Mouse (Mus musculus) cerebellum, postnatal 14 days (tissue): ENCODE measurements around the gene Gtf2f1.

Source experiments
- DNase-seq, 2 experiments: peaks; one replicate each; pipeline ENCODE4 v3.0.0; 2021; ENCODE audit warnings: mixed read lengths in 2 of 2

The Gtf2f1 gene

GRCm38 (mm10) chr17:57003994-57004393 is 7.1 kb downstream of the Gtf2f1 start:
- DNase-seq, result no peak

- DNase-seq, result no peak
Observed at GRCm38 (mm10) chr17:57001228-57001627, 9.9 kb downstream of the Gtf2f1 start.

- DNase-seq, result no peak
Observed at GRCm38 (mm10) chr17:56999968-57000609, 11.0 kb downstream of the Gtf2f1 start, which contains the start of gene Pspn. TSS of gene Pspn (minus strand) at chr17:57000018.

GRCm38 (mm10) chr17:56999414-56999813 is 11.7 kb downstream of the Gtf2f1 start:
- no peak for DNase-seq

- peak; percentile 93 for DNase-seq
Observed at GRCm38 (mm10) chr17:56997029-56997667, 13.9 kb downstream of the Gtf2f1 start, which contains the start of gene Alkbh7. TSS of gene Alkbh7 (plus strand) at chr17:56997339.

- DNase-seq, result no peak
Observed at GRCm38 (mm10) chr17:56996506-56996905, 14.6 kb downstream of the Gtf2f1 start.

- no peak for DNase-seq
Observed at GRCm38 (mm10) chr17:56995046-56995445, 16.0 kb downstream of the Gtf2f1 start.

GRCm38 (mm10) chr17:56990966-56991365 is 20.1 kb downstream of the Gtf2f1 start:
- no peak for DNase-seq

GRCm38 (mm10) chr17:56990115-56990746 is 20.9 kb downstream of the Gtf2f1 start, which contains the start of gene Clpp:
TSS of gene Clpp (plus strand) at chr17:56990305.
- peak; percentile 93 to 95 for DNase-seq

- DNase-seq, result peak; percentile 82 to 88
Observed at GRCm38 (mm10) chr17:56989467-56990114, 21.5 kb downstream of the Gtf2f1 start.

- no peak for DNase-seq
Observed at GRCm38 (mm10) chr17:56988921-56989430, 22.1 kb downstream of the Gtf2f1 start.

GRCm38 (mm10) chr17:56988441-56988840 is 22.6 kb downstream of the Gtf2f1 start:
- no peak for DNase-seq

GRCm38 (mm10) chr17:56986105-56986805 is 24.8 kb downstream of the Gtf2f1 start:
- no peak for DNase-seq

GRCm38 (mm10) chr17:56985656-56986055 is 25.4 kb downstream of the Gtf2f1 start:
- DNase-seq, result no peak

- no peak for DNase-seq
Observed at GRCm38 (mm10) chr17:56984886-56985285, 26.2 kb downstream of the Gtf2f1 start.

- DNase-seq, result no peak
Observed at GRCm38 (mm10) chr17:56982013-56982412, 29.1 kb downstream of the Gtf2f1 start, which contains the start of gene Acer1. TSS of gene Acer1 (minus strand) at chr17:56982126.

- DNase-seq, result no peak
Observed at GRCm38 (mm10) chr17:56981049-56981448, 30.0 kb downstream of the Gtf2f1 start.

GRCm38 (mm10) chr17:56979524-56979923 is 31.6 kb downstream of the Gtf2f1 start:
- no peak for DNase-seq

- DNase-seq, result no peak
Observed at GRCm38 (mm10) chr17:56976531-56977390, 34.3 kb downstream of the Gtf2f1 start.

- no peak for DNase-seq
Observed at GRCm38 (mm10) chr17:56975391-56975790, 35.7 kb downstream of the Gtf2f1 start.

- no peak for DNase-seq
Observed at GRCm38 (mm10) chr17:56974708-56975240, 36.3 kb downstream of the Gtf2f1 start.
